Mouse (Mus musculus) MEL (cell line): ENCODE results near the gene Gm6592. TPM values are rescaled to one million over a fixed set of nuclear protein-coding genes. Genes with fewer than 3 reads are reported as not detected.

Source experiments
- DNase-seq: peaks from one replicate; pipeline ENCODE4 v3.0.0; 2011; ENCODE audit warnings: low read depth, low spot score
- H3K27ac ChIP-seq: 2 replicates; pipeline ENCODE4 v1.5.1; 2012; ENCODE audit warnings: low read depth, mild to moderate bottlenecking, control low read depth, low read length, moderate library complexity; ENCODE audit not compliant: control insufficient read depth
- H3K27me3 ChIP-seq, 2 experiments: fragments of 150-350 bp in 1 of 2; sonication (generic) in 1 of 2; 2 replicates each; pipeline ENCODE4 v1.6.1; 2012; ENCODE audit warnings: low read length in 2 of 2, mild to moderate bottlenecking in 2 of 2, improper control_type of control experiment in 1 of 2, moderate library complexity in 1 of 2; ENCODE audit not compliant: insufficient read depth in 2 of 2, control insufficient read depth in 1 of 2
- H3K36me3 ChIP-seq, 2 experiments: 2 replicates each; pipeline ENCODE4 v1.6.1; 2012 to 2014; ENCODE audit warnings: low read length in 2 of 2, improper control_type of control experiment in 1 of 2, inconsistent platforms in 1 of 2, mild to moderate bottlenecking in 1 of 2; ENCODE audit not compliant: insufficient read depth in 2 of 2, control insufficient read depth in 1 of 2
- H3K4me1 ChIP-seq, 2 experiments: fragments of 150-350 bp in 1 of 2; sonication (generic) in 1 of 2; 2 replicates each; pipeline ENCODE4 v1.6.1; 2012; ENCODE audit warnings: low read length in 2 of 2, improper control_type of control experiment in 1 of 2, mild to moderate bottlenecking in 1 of 2; ENCODE audit not compliant: insufficient read depth in 2 of 2, control insufficient read depth in 1 of 2
- H3K4me3 ChIP-seq, 2 experiments: fragments of 150-350 bp in 1 of 2; sonication (generic) in 1 of 2; 2 replicates each; pipeline ENCODE4 v1.5.1; 2012; ENCODE audit warnings: low read depth in 2 of 2, low read length in 2 of 2, mild to moderate bottlenecking in 2 of 2, moderate library complexity in 2 of 2, control low read depth in 1 of 2, improper control_type of control experiment in 1 of 2; ENCODE audit not compliant: control insufficient read depth in 1 of 2, insufficient read depth in 1 of 2
- H3K79me2 ChIP-seq: 2 replicates; pipeline ENCODE4 v1.6.1; 2012; ENCODE audit warnings: mild to moderate bottlenecking, low read length, moderate library complexity; ENCODE audit not compliant: control insufficient read depth, poor library complexity, insufficient read depth
- H3K9ac ChIP-seq: 2 replicates; pipeline ENCODE4 v1.6.1; 2012; ENCODE audit warnings: low read depth, mild to moderate bottlenecking, control low read depth, low read length, moderate library complexity; ENCODE audit not compliant: control insufficient read depth, poor library complexity, severe bottlenecking
- H3K9me3 ChIP-seq: fragments of 150-350 bp; sonication (generic); replicated peaks from 2 replicates; pipeline ENCODE4 v1.6.1; 2012; ENCODE audit warnings: mild to moderate bottlenecking, low read length, improper control_type of control experiment, moderate library complexity; ENCODE audit not compliant: insufficient read depth
- BHLHE40 ChIP-seq: IDR thresholded peaks from 2 replicates; pipeline ENCODE4 v1.6.1; 2012; ENCODE audit warnings: low read depth, mild to moderate bottlenecking, inconsistent platforms, low read length, improper control_type of control experiment, borderline replicate concordance
- CHD1 ChIP-seq: IDR thresholded peaks from 2 replicates; pipeline ENCODE4 v1.6.1; 2012; ENCODE audit warnings: low read depth, mild to moderate bottlenecking, inconsistent platforms, low read length, improper control_type of control experiment
- CTCF ChIP-seq, 3 experiments: IDR thresholded peaks in 2 of 3; conservative IDR thresholded peaks in 1 of 3; 2 replicates each; pipeline ENCODE4 v1.5.1; 2011 to 2012; ENCODE audit warnings: low read length in 3 of 3, low read depth in 2 of 3, mild to moderate bottlenecking in 2 of 3, improper control_type of control experiment in 1 of 3, inconsistent platforms in 1 of 3, mixed read lengths in 1 of 3, moderate library complexity in 1 of 3; ENCODE audit not compliant: control insufficient read depth in 1 of 3, insufficient read depth in 1 of 3, poor library complexity in 1 of 3, severe bottlenecking in 1 of 3
- E2F4 ChIP-seq: IDR thresholded peaks from 2 replicates; pipeline ENCODE4 v1.6.1; 2011; ENCODE audit warnings: low read depth, low read length, improper control_type of control experiment, borderline replicate concordance
- ELF1 ChIP-seq: IDR thresholded peaks from 2 replicates; pipeline ENCODE4 v1.6.1; 2014; ENCODE audit warnings: low read depth, mild to moderate bottlenecking, inconsistent platforms, low read length, improper control_type of control experiment, moderate library complexity
- ETS1 ChIP-seq: IDR thresholded peaks from 2 replicates; pipeline ENCODE4 v1.6.1; 2012; ENCODE audit warnings: low read depth, mild to moderate bottlenecking, inconsistent platforms, low read length, improper control_type of control experiment, moderate library complexity
- GABPA ChIP-seq: IDR thresholded peaks from 2 replicates; pipeline ENCODE4 v1.6.1; 2012; ENCODE audit warnings: low read depth, mild to moderate bottlenecking, inconsistent platforms, low read length, improper control_type of control experiment, moderate library complexity
- GATA1 ChIP-seq: IDR thresholded peaks from 2 replicates; pipeline ENCODE4 v1.6.1; 2011; ENCODE audit warnings: low read depth, low read length, improper control_type of control experiment
- HCFC1 ChIP-seq: IDR thresholded peaks from 2 replicates; pipeline ENCODE4 v1.6.1; 2012; ENCODE audit warnings: low read depth, mild to moderate bottlenecking, inconsistent platforms, low read length, improper control_type of control experiment, moderate library complexity
- KAT2A ChIP-seq: conservative IDR thresholded peaks from 2 replicates; pipeline ENCODE4 v1.6.1; 2012; ENCODE audit warnings: low read depth, low read length, improper control_type of control experiment, inconsistent platforms
- MAX ChIP-seq: IDR thresholded peaks from 2 replicates; pipeline ENCODE4 v1.6.1; 2011; ENCODE audit warnings: low read length, improper control_type of control experiment
- MAZ ChIP-seq: IDR thresholded peaks from 2 replicates; pipeline ENCODE4 v1.6.1; 2012; ENCODE audit warnings: low read depth, mild to moderate bottlenecking, inconsistent platforms, low read length, improper control_type of control experiment
- MXI1 ChIP-seq: IDR thresholded peaks from 2 replicates; pipeline ENCODE4 v1.6.1; 2011; ENCODE audit warnings: mild to moderate bottlenecking, low read depth, low read length, improper control_type of control experiment
- MYB ChIP-seq: IDR thresholded peaks from 2 replicates; pipeline ENCODE4 v1.6.1; 2011; ENCODE audit warnings: mild to moderate bottlenecking, low read depth, low read length, improper control_type of control experiment
- MYC ChIP-seq: IDR thresholded peaks from 2 replicates; pipeline ENCODE4 v1.6.1; 2011; ENCODE audit warnings: low read depth, mild to moderate bottlenecking, low read length, improper control_type of control experiment, moderate library complexity
- NELFE ChIP-seq: IDR thresholded peaks from 2 replicates; pipeline ENCODE4 v1.6.1; 2011; ENCODE audit warnings: low read depth, low read length, improper control_type of control experiment
- NRF1 ChIP-seq: IDR thresholded peaks from 2 replicates; pipeline ENCODE4 v1.6.1; 2014; ENCODE audit warnings: low read depth, mild to moderate bottlenecking, inconsistent platforms, low read length, improper control_type of control experiment, moderate library complexity; ENCODE audit not compliant: poor library complexity, insufficient read depth, severe bottlenecking
- POLR2AphosphoS2 ChIP-seq: IDR thresholded peaks from 2 replicates; pipeline ENCODE4 v1.6.1; 2011; ENCODE audit warnings: low read length, improper control_type of control experiment
- POLR2AphosphoS5 ChIP-seq: IDR thresholded peaks from 2 replicates; pipeline ENCODE4 v1.6.1; 2012; ENCODE audit warnings: low read depth, borderline replicate concordance, mild to moderate bottlenecking, inconsistent platforms, low read length, moderate library complexity, mixed read lengths
- RAD21 ChIP-seq: IDR thresholded peaks from 2 replicates; pipeline ENCODE4 v1.6.1; 2011; ENCODE audit warnings: mild to moderate bottlenecking, low read depth, low read length, improper control_type of control experiment
- RCOR1 ChIP-seq: IDR thresholded peaks from 2 replicates; pipeline ENCODE4 v1.6.1; 2012; ENCODE audit warnings: low read depth, mild to moderate bottlenecking, inconsistent platforms, low read length, improper control_type of control experiment
- SIN3A ChIP-seq: IDR thresholded peaks from 2 replicates; pipeline ENCODE4 v1.6.1; 2012; ENCODE audit warnings: low read length, improper control_type of control experiment, inconsistent platforms
- SMC3 ChIP-seq: IDR thresholded peaks from 2 replicates; pipeline ENCODE4 v1.6.1; 2011; ENCODE audit warnings: low read depth, low read length, improper control_type of control experiment
- TAL1 ChIP-seq: IDR thresholded peaks from 2 replicates; pipeline ENCODE4 v1.6.1; 2012; ENCODE audit warnings: mild to moderate bottlenecking, inconsistent platforms, low read length, moderate library complexity, mixed read lengths
- UBTF ChIP-seq: IDR thresholded peaks from 2 replicates; pipeline ENCODE4 v1.6.1; 2012; ENCODE audit warnings: low read depth, mild to moderate bottlenecking, inconsistent platforms, low read length, improper control_type of control experiment, moderate library complexity, borderline replicate concordance; ENCODE audit not compliant: insufficient read depth
- USF1 ChIP-seq: IDR thresholded peaks from 2 replicates; pipeline ENCODE4 v1.6.1; 2014; ENCODE audit warnings: low read depth, mild to moderate bottlenecking, inconsistent platforms, low read length, improper control_type of control experiment, moderate library complexity
- USF2 ChIP-seq, 2 experiments: IDR thresholded peaks; 2 replicates each; pipeline ENCODE4 v1.6.1; 2011 to 2012; ENCODE audit warnings: improper control_type of control experiment in 2 of 2, low read length in 2 of 2, borderline replicate concordance in 1 of 2, inconsistent platforms in 1 of 2, low read depth in 1 of 2, mild to moderate bottlenecking in 1 of 2; ENCODE audit not compliant: insufficient read depth in 1 of 2
- ZC3H11A ChIP-seq: IDR thresholded peaks from 2 replicates; pipeline ENCODE4 v1.6.1; 2012; ENCODE audit warnings: low read depth, mild to moderate bottlenecking, inconsistent platforms, low read length, improper control_type of control experiment
- ZNF384 ChIP-seq: IDR thresholded peaks from 2 replicates; pipeline ENCODE4 v1.6.1; 2012; ENCODE audit warnings: low read depth, mild to moderate bottlenecking, inconsistent platforms, low read length, improper control_type of control experiment
- polyA plus RNA-seq, 2 experiments: library from polyadenylated mRNA; stranded (reverse) in 1 of 2; unstranded in 1 of 2; fragments of >175 nt in 1 of 2; fragments of >200 nt in 1 of 2; gene quantifications; 2 replicates each; pipeline versions ENCODE4 v1.2.1 to v1.2.4; 2012; ENCODE audit warnings: low replicate concordance in 2 of 2, low read depth in 1 of 2; ENCODE audit not compliant: insufficient read length in 2 of 2, insufficient read depth in 1 of 2, missing spikeins in 1 of 2
- total RNA-seq: library from RNA; depleted of rRNA; stranded (reverse); fragments of 300-350 nt; gene quantifications from 2 replicates; pipeline ENCODE4 v1.2.3, GENCODE M21; 2012

Gene Gm6592
- total and polyA plus RNA-seq, 3 experiments: not detected

GRCm38 (mm10) chrX:8832043-8832442 lies 11.8 kb upstream of the Gm6592 start:
- Histone ChIP-seq H3K9me3 (no peaks in the 10 kb centered on the region), H3K4me3 (no peak overlapping the region), H3K79me2 (no peaks in the 10 kb centered on the region), H3K36me3 (no peaks in the 10 kb centered on the region), H3K4me1 (no peaks in the 10 kb centered on the region), H3K27ac (no peak overlapping the region), H3K27me3 (no peaks in the 10 kb centered on the region), H3K9ac (no peak overlapping the region)
- DNase-seq: peak; percentile 44
- no peak for TF ChIP-seq ETS1
- peak; percentile 56 for TF ChIP-seq ZC3H11A
- TF ChIP-seq USF2 (IDR thresholded peaks at IDR 0.05; ENCODE audit: borderline replicate concordance in 1 of 2, insufficient read depth in 1 of 2, low read depth in 1 of 2, low read length in 2 of 2): no peak
- peak; percentile 52 for TF ChIP-seq RAD21
- TF ChIP-seq MYB: no peak
- TF ChIP-seq UBTF: no peak
- no peak for TF ChIP-seq TAL1
- no peak for TF ChIP-seq GABPA
- TF ChIP-seq MXI1: no peak
- peak; percentile 64 for TF ChIP-seq SMC3
- TF ChIP-seq CTCF (IDR thresholded peaks at IDR 0.05 in 2 of 3, conservative IDR thresholded peaks at IDR 0.05 in 1 of 3; ENCODE audit: control insufficient read depth in 1 of 3, insufficient read depth in 1 of 3, low read depth in 2 of 3, low read length in 3 of 3, poor library complexity in 1 of 3, severe bottlenecking in 1 of 3): peak; percentile 47 to 64 (median 55)
- TF ChIP-seq POLR2AphosphoS5: no peak

GRCm38 (mm10) chrX:8852486-8852885 lies 8.7 kb downstream of the Gm6592 start:
- peaks cover 2% of the 10 kb centered on the region; the same call in 1 of the 2 replicates for H3K79me2 ChIP-seq
- H3K4me3 ChIP-seq: peak overlapping the region; percentile 64 to 72
- no peaks in the 10 kb centered on the region for H3K27me3 ChIP-seq
- H3K4me1 ChIP-seq: no peaks in the 10 kb centered on the region
- H3K36me3 ChIP-seq: no peaks in the 10 kb centered on the region
- peak overlapping the region; percentile 78 for H3K27ac ChIP-seq
- H3K9me3 ChIP-seq: no peaks in the 10 kb centered on the region
- peak overlapping the region; percentile 77 for H3K9ac ChIP-seq
- DNase-seq: peak; percentile 83
- TF ChIP-seq MXI1 (peak; percentile 43; the same call in 1 of the 2 replicates), GABPA (no peak), MYB (no peak), ETS1 (0 out of 2 replicates have a peak, but pooled peaks have one; percentile 21), ZC3H11A (no peak), MAX (no peak; the same call in 1 of the 2 replicates), USF2 (IDR thresholded peaks at IDR 0.05; ENCODE audit: borderline replicate concordance in 1 of 2, insufficient read depth in 1 of 2, low read depth in 1 of 2, low read length in 2 of 2) (no peak), CHD1 (no peak), MYC (no peak), SMC3 (no peak), SIN3A (peak; percentile 43; the same call in 1 of the 2 replicates), POLR2AphosphoS2 (no peak), USF1 (0 out of 2 replicates have a peak, but pooled peaks have one; percentile 14), HCFC1 (peak; percentile 42; the same call in 1 of the 2 replicates), NRF1 (peak; percentile 73), KAT2A (no peak), GATA1 (no peak), ELF1 (0 out of 2 replicates have a peak, but pooled peaks have one; percentile 14), RCOR1 (no peak), NELFE (no peak), UBTF (no peak), ZNF384 (no peak), POLR2AphosphoS5 (no peak), TAL1 (no peak), BHLHE40 (no peak), E2F4 (no peak), MAZ (no peak)
